Mouse (Mus musculus) liver, embryonic 18 days (tissue): ENCODE measurements around the gene Gm42674. TPM values are rescaled to one million over a fixed set of nuclear protein-coding genes. Genes with fewer than 3 reads are reported as not detected.

Experiments used
- polyA plus RNA-seq: library from polyadenylated mRNA; depleted of rRNA; stranded (reverse); fragments of >200 nt; gene quantifications from 2 replicates; pipeline ENCODE4 v1.2.3, GENCODE M21; 2012; rRNA removed

The Gm42674 gene
- polyA plus RNA-seq: not detected in 2 replicates

DNA sequence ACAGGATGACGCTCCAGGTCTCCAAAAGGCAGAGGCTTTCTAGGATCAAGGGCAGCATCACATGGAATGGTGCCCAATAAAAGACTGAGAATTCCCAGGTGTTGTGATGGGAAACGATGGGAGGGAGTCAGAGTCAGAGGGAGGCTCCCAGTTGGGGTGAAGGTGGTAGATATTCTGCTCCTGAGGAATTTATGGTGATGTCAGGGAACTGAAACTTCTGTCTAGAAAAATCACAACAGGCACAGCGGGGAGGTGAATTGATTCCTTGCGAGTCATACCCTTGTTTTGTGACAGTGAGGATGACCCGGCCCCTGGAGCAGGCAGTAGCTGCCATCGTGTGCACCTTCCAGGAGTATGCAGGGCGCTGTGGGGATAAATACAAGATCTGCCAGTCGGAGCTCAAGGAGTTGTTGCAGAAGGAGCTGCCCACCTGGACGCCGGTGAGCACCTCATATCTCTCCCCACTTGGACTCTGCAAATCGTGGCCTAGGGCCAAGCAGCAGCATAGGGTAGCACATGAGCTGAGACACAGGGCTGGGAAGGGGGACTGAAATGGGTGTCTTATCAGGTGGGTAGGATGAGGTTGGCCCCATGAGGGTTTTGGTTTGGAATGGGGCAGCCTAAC lies at the start of gene Gm42674:
Gm42674 (plus strand) TSS at position 419 of the 625 bp plus-strand sequence.

DNA sequence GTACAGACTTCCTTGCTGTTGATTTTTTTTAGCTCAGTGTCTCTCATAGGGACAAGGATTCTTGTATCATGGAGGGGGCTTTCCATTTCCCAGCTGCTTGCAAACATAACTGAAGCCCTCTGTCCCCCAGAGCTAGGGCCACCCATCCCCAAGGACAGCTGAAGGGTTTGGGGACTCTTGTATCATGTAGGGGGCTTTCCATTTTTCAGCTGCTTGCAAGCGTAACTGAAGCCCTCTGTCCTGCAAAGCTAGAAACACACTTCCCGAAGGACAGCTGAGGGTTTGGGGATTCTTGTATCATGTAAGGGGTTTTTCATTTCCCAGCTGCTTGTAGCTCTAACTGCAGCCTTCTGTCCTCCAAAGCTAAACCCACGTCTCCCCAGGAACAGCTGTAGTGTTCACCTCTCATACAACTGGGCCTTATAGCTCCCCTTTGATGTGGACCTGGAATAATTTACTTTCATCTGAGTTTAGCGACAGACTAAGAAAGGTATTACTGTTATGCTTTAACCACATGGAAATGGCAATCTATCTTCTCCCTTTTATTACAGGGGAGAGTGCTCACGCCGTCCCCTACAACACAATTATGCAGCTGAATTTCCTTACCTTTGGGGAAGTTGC lies 41.6 kb upstream of the Gm42674 start, which contains the start of gene S100a3:
S100a3 (plus strand) TSS at position 571 of the 621 bp plus-strand sequence.

DNA sequence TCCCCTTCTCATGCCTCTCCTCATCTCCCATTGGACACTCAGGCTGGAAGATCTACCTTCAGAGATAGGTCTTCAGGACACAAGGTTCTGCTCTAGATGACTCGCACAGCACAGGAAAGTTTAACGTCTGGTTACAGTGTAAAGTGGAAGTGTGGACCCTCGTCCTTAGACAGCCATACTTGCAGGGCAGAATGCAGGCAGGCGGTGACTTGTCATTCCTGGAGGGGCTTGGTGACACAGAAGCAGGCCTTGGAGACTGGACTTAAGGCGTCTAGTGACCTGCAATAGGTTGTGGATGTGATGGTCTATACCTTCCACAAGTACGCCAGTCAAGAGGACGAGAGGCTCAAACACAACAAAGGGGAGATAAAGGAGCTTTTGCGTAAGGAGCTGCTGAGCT lies 11.8 kb upstream of the Gm42674 start, which contains the start of gene S100a2:
S100a2 (plus strand) TSS at position 301 of the 400 bp plus-strand sequence.

DNA sequence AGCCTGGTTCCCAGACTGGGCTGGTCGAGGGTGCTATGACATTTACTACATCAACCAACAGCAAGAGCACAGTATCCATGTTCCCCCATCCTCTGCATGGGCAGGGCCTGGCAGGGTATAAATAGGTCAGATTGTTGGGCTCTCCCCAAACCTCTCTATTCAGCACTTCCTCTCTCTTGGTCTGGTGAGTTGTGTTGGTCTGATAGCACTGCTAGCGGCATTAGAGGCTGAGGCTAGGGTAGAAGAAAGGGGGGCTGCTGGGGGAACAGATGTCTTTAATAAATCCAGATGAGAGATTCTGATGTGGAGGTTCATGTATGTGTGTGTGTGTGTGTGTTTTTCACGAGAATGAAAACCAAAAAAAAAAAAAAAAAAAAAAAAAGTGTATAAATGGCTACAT lies 1.9 kb downstream of the Gm42674 start, which contains the start of gene S100a4:
S100a4 (plus strand) TSS at position 149 of the 400 bp plus-strand sequence.

DNA sequence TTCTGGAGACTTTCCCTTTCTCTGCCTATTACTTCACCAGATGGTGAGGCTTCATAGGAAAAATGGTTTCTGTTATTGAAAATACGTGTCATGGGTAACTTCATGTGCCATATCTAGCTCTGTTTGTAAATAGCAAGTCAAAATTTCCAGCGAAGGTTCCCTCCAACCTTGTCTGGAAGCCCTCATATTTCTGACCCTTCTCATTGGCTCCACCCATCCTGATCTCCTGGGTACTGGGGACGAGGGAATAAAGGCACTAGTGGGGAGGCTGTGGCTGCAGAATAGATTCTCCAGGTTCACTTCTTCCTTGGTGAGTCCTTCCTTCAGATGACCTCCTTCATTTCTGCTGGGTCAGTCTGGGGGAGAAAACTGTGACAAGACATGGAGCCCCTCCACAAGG lies 6.5 kb downstream of the Gm42674 start, which contains the start of gene S100a5:
S100a5 (plus strand) TSS at position 301 of the 400 bp plus-strand sequence.

DNA sequence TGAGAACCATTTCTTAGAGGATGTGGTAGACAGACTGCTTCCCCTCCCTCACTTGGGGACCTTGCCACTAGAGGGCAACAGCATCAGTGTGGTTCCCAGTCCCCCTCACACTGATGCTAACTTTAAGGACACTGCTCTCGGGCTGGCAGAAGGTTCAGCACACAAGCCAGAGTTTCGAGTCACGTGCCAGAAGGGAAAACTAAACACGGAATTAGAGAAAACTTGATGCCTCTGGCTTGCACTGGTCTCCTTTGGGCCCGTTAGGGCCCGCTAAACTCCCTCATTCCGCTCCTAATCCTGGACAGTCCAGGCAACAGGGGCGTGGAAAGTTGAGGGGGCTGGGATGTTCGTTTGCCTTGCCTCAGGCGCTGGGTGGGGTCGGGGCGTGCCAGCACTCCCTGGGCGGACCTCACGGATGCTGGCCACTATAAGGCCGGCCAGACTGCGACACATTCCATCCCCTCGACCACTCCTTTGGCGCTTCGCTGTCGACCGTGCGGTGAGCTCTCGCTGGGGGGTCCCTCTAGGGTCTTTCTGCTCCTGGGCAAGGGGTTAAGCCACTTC lies 11.1 kb downstream of the Gm42674 start, which contains the start of gene S100a6:
S100a6 (plus strand) TSS at position 155 of the 564 bp plus-strand sequence.

DNA sequence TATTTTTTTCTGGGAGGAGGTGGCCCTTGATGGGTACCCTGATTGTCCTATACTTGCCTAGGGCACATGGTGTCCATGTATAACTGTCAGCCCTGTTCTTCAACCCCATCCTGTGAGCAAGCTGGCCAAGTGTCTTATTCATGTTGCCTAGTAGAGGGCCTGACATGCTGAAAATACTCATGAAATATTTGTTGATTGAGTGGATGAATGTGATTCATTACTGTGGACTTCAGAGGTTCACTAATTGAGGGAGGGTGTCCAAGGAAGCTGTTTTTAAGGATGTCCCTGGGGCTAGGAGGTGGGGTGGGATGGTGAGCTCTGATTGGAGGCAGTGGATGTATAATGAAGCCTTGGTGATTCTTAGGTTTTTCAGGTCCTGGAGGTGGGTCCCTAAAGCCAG lies 52.0 kb downstream of the Gm42674 start, which contains the start of gene S100a7a:
S100a7a (plus strand) TSS at position 301 of the 400 bp plus-strand sequence.

Other genes with a start within 250 kb of the Gm42674 start
- 2.1 and 2.4 TPM in 2 replicates for gene Slc27a3, start 212.0 kb upstream of the Gm42674 start, polyA plus RNA-seq
- gene Ints3, start 168.3 kb upstream of the Gm42674 start, polyA plus RNA-seq: 9.3 and 11.7 TPM in 2 replicates
- 13.2 and 15.2 TPM in 2 replicates for gene Npr1, start 136.0 kb upstream of the Gm42674 start, polyA plus RNA-seq
- gene Ilf2, start 125.8 kb upstream of the Gm42674 start, polyA plus RNA-seq: 24.2 and 24.3 TPM in 2 replicates
- gene Snapin, start 110.9 kb upstream of the Gm42674 start, polyA plus RNA-seq: 10.8 and 11.4 TPM in 2 replicates
- 41.0 and 42.8 TPM in 2 replicates for gene Chtop, start 92.4 kb upstream of the Gm42674 start, polyA plus RNA-seq
- 63.9 and 76.4 TPM in 2 replicates for gene S100a1, start 87.5 kb upstream of the Gm42674 start, polyA plus RNA-seq
- 20.9 and 23.5 TPM in 2 replicates for gene S100a13, start 87.5 kb upstream of the Gm42674 start, polyA plus RNA-seq
- gene S100a14, start 75.0 kb upstream of the Gm42674 start, polyA plus RNA-seq: 0.13 and 0.25 TPM in 2 replicates
- gene S100a16, start 64.7 kb upstream of the Gm42674 start, polyA plus RNA-seq: 21.5 and 26.1 TPM in 2 replicates
- gene S100a3, start 41.3 kb upstream of the Gm42674 start, polyA plus RNA-seq: 0.12 and 0.13 TPM in 2 replicates
- gene S100a2, start 11.7 kb upstream of the Gm42674 start, polyA plus RNA-seq: not detected in 2 replicates
- gene S100a4, start 1.9 kb downstream of the Gm42674 start, polyA plus RNA-seq: 3.9 and 6.9 TPM in 2 replicates
- not detected in 2 replicates for gene S100a5, start 6.6 kb downstream of the Gm42674 start, polyA plus RNA-seq
- 33.0 and 39.2 TPM in 2 replicates for gene S100a6, start 11.0 kb downstream of the Gm42674 start, polyA plus RNA-seq
- gene S100a7a, start 52.1 kb downstream of the Gm42674 start, polyA plus RNA-seq: 0.11 and 0.12 TPM in 2 replicates
- gene S100a8, start 67.1 kb downstream of the Gm42674 start, polyA plus RNA-seq: 2,991 and 4,044 TPM in 2 replicates
- gene S100a9, start 93.8 kb downstream of the Gm42674 start, polyA plus RNA-seq: 4,014 and 5,626 TPM in 2 replicates
- gene Pglyrp4, start 125.0 kb downstream of the Gm42674 start, polyA plus RNA-seq: 0.06 and 0.10 TPM in 2 replicates
- gene Gm5849, start 176.0 kb downstream of the Gm42674 start, polyA plus RNA-seq: not detected in 2 replicates